Mouse (Mus musculus): ENCODE results near the gene Cds2. TPM values are rescaled to one million over a fixed set of nuclear protein-coding genes. Genes with fewer than 3 reads are reported as not detected.

Cds2 gene
- total RNA-seq, 2 experiments from 2014 or later = 14.4 to 15.0 TPM

GRCm38 (mm10) chr2:132263421-132264265 is 695 bp downstream of the Cds2 start:
- intact Hi-C loops (cut with DNase I) = loop anchor here (2.0 to 5.0 kb wide), 2 partner anchors 45 to 224 kb away; no protein-coding TSS in a partner anchor
- no peak for DNase-seq

DNA sequence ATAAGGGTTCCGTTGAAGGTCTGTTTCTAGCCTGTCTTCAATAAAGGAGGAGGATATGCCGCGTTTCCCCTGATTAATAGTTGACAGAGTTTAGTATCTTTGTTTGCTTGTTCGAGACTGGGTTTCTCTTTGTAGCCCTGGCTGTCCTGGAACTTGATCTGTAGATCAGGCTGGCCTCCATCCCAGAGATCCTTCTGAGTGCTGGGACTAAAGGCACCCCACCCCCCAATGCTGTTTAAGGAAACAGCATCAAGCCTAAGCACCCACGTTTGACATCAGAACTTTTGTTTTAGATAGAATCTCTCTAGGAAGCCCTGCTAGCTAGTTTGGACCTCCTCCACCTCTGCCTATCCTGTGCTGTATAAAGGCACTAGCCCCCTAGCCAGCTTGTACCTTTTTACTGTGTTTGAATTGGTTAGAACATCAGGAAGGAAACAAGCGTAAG is 1.3 kb downstream of the Cds2 start:
- intact Hi-C loops (cut with DNase I) = loop anchor here (5.0 kb wide), 1 partner anchor 223 kb away; no protein-coding TSS in a partner anchor
- DNase-seq = no peak

DNA sequence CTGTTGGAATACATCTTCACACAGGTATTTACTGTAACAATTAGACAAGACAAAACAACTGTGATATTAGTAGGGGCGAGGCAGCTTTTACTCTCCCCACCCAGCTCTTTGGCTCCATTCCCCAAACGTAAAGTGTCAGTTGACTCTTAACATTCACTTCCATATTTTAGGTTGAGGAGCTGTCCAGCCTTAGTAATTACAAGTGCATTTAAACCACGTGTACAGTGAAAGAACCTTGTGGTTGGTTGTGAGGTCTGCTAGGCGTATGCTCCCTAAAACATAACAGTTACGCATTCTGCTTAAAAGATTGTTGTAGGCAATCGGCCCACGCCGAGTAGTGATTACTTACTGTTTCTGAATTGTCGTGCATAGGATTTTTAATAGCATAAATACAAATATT is 2.2 kb downstream of the Cds2 start:
- no peak for DNase-seq
- intact Hi-C loops (cut with DNase I) = no loop called here

DNA sequence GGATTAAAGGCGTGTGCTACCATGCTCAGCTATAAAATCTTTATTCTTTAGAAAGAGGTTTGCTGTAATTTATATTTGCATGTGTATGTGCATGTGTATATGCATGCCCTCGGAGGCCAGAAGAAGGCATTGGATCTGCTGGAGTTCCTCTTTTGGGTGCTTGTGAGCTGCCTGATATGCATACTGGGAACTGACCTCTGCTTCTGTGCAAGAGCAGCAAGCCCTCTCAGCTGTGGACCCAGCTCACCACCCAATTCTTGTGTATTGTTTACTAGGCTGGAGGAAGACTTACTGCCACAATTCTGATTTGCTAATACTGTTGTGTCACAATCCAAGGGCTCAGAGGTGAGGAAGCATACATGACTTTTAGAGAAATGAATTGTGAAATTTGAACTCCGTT is 3.1 kb downstream of the Cds2 start:
- intact Hi-C loops (cut with DNase I) = no loop called here
- DNase-seq = no peak

- intact Hi-C loops (cut with DNase I) = no loop called here
- DNase-seq = no peak
Measured at GRCm38 (mm10) chr2:132269217-132269616, 6.3 kb downstream of the Cds2 start.

DNA sequence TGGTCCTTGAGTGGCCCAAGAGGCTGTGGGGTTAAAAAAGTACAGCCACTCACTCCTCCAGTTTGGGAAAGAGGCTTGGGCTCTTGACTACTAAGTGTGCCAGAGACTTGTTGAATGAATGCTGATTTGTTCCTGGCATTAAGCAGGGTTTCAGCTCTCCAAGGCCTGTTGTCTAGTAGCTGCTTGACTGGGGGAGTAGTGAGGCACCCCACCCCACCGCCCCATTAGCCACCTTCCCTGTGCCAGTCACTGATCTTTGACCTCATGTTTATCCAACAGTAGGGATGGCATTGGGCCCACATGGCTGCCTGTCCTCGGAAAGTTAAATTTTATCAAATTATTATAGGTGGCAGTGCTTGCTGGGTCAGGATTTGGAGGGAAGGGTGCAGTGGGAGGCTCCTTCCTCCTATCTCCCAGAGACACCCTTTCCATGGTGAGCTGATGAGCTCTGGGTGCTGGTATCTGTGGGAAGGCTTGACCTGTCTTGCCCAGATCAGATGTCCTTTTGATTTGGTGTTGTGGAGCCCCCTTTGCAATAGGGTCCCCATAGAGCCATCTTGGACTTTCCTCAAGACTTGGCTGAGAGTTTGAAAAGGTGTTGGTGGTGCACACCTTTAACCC is 7.5 kb downstream of the Cds2 start:
- intact Hi-C loops (cut with DNase I) = no loop called here
- DNase-seq = no peak

DNA sequence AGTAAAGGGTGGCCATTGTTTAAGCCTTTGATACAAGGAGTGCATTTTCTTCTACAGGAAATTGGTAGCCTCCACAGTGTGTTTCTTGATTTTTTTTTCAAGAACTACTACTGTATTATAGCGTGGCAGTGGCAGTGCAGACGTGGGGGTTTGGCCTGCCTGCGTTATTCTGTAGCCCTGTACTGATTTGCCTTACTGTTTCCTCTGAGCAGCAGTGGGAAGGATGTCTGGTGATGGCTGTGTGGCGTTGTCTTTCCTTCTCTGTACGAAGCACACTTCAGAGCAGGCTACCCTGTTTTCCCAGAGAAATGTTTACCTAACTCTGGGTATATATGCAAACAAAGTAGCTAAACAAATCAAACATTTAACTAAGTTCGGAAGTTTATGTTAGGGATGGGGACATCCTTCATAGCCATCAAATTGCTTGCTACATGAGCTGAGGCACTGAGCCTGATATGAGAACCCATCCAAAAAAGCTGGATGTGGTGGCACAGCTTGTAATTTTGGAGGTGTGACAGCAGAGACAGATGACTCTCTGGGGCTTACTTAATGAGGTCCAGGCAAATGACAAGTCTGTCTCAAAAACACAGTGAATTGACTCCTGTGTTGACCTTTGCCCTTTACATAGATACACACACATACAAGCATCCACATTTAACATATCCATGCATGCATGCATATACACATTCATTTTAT is 9.9 kb downstream of the Cds2 start:
- DNase-seq = no peak
- intact Hi-C loops (cut with DNase I) = no loop called here

- no peak for DNase-seq
- intact Hi-C loops (cut with DNase I) = no loop called here
Measured at GRCm38 (mm10) chr2:132275527-132275926, 12.6 kb downstream of the Cds2 start.

DNA sequence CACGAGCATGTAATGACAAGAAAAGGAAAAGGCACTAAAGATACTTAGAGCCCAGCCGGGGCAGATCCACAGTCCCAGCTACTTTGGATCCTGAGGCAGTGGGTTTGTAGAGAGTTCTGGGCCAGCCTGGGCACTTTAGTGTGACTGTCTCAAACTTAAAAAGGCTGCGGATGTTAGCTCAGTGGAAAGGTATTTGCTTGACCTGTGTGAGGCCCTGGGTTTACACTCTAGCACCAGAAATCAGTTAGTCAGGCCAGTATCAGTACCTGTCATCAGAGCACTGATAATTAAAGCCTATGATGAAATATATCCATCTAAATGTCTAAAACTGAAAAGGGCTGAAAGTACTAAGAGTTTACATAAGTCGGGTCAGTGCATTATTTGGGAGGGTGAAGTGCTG is 13.3 kb downstream of the Cds2 start:
- no peak for DNase-seq
- intact Hi-C loops (cut with DNase I) = no loop called here

- no peak for DNase-seq
- intact Hi-C loops (cut with DNase I) = no loop called here
Measured at GRCm38 (mm10) chr2:132278273-132278853, 15.4 kb downstream of the Cds2 start.

DNA sequence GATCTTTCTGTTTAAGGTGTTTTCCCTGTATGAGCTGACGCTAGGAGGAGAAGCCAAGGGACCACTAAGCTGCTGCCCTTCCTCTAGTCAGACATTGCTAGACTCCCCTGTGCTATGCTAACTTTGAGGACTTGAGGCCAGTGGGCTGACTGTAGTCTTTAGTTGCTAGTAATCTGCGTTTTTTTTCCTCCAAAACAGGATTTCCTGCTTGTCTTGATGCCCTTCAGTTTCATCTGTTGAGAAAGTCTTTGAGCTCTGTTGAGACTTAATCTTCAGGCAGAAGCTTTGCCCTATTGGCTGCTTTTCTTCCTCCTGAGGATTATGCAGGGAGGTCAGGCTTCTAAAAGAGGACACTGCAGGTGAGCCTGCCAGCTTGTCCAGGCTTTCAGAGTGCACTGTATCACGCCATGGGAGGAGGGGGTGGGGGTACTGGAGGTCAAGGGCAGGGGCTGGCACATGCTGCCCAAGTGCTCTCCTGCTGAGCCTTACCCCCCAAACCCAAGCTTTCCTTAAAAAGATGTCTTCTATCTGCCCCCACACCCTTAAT is 16.5 kb downstream of the Cds2 start:
- intact Hi-C loops (cut with DNase I) = no loop called here
- DNase-seq = no peak

DNA sequence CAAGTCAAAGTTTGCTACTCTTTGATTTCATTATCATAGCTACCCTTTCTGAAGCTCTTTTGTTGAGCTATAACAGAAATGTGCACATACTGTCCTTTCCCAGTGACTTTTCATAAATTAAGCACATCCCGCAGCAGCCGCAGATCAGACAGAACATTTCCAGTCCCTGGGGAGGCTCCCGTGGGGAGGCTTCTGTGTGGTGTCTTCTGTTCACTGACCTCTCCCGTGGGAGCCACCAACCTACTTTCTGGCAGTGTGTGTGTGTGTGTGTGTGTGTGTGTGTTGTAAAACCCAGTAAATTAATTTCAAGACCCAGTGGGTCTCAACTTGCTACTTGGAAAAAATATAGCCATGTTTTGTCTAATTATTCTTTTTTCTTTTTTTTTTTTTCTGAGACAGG is 17.0 kb downstream of the Cds2 start:
- intact Hi-C loops (cut with DNase I) = no loop called here

DNA sequence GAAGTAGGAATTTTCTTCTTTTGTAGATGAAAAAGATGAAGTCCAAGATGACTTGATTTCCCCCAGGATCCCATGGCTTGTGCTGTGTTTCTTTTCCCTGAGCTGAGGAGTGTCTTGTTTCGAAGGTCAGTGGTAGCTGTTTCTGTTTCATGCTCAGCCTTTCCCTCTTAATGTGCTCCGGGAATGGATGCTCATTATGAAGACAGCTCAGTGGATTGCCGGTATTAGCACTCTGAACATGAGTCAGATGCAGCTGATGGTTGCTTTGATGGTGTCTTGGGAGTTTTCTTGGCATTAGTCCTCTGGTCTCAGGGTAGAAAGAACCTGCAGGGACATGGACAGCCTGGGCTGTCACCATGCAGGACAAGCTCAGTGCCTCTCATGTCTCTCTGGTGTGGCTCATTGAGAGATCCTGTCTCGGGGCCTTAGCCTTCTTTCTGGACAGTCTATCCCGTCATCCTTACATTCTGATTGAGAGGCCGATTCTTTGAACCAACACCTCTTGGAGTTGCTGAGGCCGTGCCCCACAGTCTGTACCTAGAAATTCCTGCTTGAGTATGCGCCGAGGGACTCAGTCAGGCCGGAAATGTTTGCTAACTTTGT is 17.7 kb downstream of the Cds2 start:
- no peak for DNase-seq
- intact Hi-C loops (cut with DNase I) = no loop called here

More for the DNA sequence above, 17.0 kb downstream of the Cds2 start:
- DNase-seq = peak in 1 of 2 experiments; percentile 16

GRCm38 (mm10) chr2:132281560-132282452 is 18.9 kb downstream of the Cds2 start:
- no peak for DNase-seq
- intact Hi-C loops (cut with DNase I) = no loop called here

- intact Hi-C loops (cut with DNase I) = no loop called here
- DNase-seq = no peak
Measured at GRCm38 (mm10) chr2:132282453-132283174, 19.7 kb downstream of the Cds2 start.

GRCm38 (mm10) chr2:132283236-132284070 is 20.5 kb downstream of the Cds2 start:
- DNase-seq = no peak
- intact Hi-C loops (cut with DNase I) = no loop called here

- peak in 1 of 2 experiments; percentile 44 for DNase-seq
- intact Hi-C loops (cut with DNase I) = no loop called here
Measured at GRCm38 (mm10) chr2:132284492-132285139, 21.7 kb downstream of the Cds2 start.

All from gastrocnemius, postnatal 36 days (tissue).